Mouse (Mus musculus) heart, adult 2 months (tissue): ENCODE results near the gene Sult5a1. TPM values are rescaled to one million over a fixed set of nuclear protein-coding genes. Genes with fewer than 3 reads are reported as not detected.

Experiments
- DNase-seq, 2 experiments: peaks; one replicate each; pipeline ENCODE4 v3.0.0; 2021
- H3K27ac ChIP-seq: fragments of 200-600 bp; 2 replicates; pipeline ENCODE4 v1.8.1; 2022
- H3K27me3 ChIP-seq: fragments of 200-500 bp; 2 replicates; pipeline ENCODE4 v1.6.1; 2012; ENCODE audit warnings: mild to moderate bottlenecking, low read length, inconsistent platforms, mixed read lengths; ENCODE audit not compliant: control insufficient read depth, insufficient read depth
- H3K36me3 ChIP-seq: fragments of 200-500 bp; 2 replicates; pipeline ENCODE4 v1.6.1; 2012; ENCODE audit warnings: low read length, inconsistent platforms; ENCODE audit not compliant: control insufficient read depth, insufficient read depth
- H3K4me1 ChIP-seq: fragments of 200-500 bp; 2 replicates; pipeline ENCODE4 v1.6.1; 2011; ENCODE audit warnings: low read length; ENCODE audit not compliant: control insufficient read depth, insufficient read depth
- H3K4me3 ChIP-seq: fragments of 200-600 bp; 2 replicates; pipeline ENCODE4 v1.8.1; 2022
- H3K79me2 ChIP-seq: fragments of 200-500 bp; replicated peaks from 2 replicates; pipeline ENCODE4 v1.6.1; 2012; ENCODE audit warnings: mild to moderate bottlenecking, inconsistent platforms, low read length, moderate library complexity, mixed read lengths; ENCODE audit not compliant: control insufficient read depth, insufficient read depth
- H3K9ac ChIP-seq: fragments of 200-500 bp; 2 replicates; pipeline ENCODE4 v1.6.1; 2012; ENCODE audit warnings: low read depth, mild to moderate bottlenecking, control low read depth, inconsistent platforms, low read length, mixed read lengths
- CTCF ChIP-seq: fragments of 200-600 bp; IDR thresholded peaks from 2 replicates; pipeline ENCODE4 v1.8.1; 2022; ENCODE audit warnings: antibody characterized with exemption, mild to moderate bottlenecking, moderate library complexity
- EP300 ChIP-seq: fragments of 200-500 bp; IDR thresholded peaks from 2 replicates; pipeline ENCODE4 v1.6.1; 2011; ENCODE audit warnings: low read depth, low read length, control low read depth; ENCODE audit not compliant: insufficient read depth
- POLR2A ChIP-seq: fragments of 200-500 bp; IDR thresholded peaks from 2 replicates; pipeline ENCODE4 v1.6.1; 2011; ENCODE audit warnings: mild to moderate bottlenecking, low read depth, low read length, control low read depth; ENCODE audit not compliant: insufficient read depth
- WGBS: fragments of 180-500 bp; shearing (Covaris S2); methylation state at CpG from one replicate; pipeline ENCODE4 v1.1.7; 2018; 5-methylcytosine and 5-hydroxymethylcytosine counted together
- intact Hi-C: fragments of 180-260 bp; cut with DNase I; formaldehyde crosslinking; loops from one replicate; pipeline ENCODE4 v1.15.1; 2025
- polyA plus RNA-seq: library from polyadenylated mRNA; depleted of rRNA; stranded (reverse); fragments of >200 nt; gene quantifications from 2 replicates; pipeline ENCODE4 v1.2.3, GENCODE M21; 2012
- total RNA-seq, 2 experiments: library from RNA; stranded (reverse); gene quantifications; 2 replicates each; pipeline ENCODE4 v1.2.3; 2021

Gene Sult5a1
- total and polyA plus RNA-seq, 3 experiments, result 0.27 to 5.3 (median 0.91) TPM

DNA sequence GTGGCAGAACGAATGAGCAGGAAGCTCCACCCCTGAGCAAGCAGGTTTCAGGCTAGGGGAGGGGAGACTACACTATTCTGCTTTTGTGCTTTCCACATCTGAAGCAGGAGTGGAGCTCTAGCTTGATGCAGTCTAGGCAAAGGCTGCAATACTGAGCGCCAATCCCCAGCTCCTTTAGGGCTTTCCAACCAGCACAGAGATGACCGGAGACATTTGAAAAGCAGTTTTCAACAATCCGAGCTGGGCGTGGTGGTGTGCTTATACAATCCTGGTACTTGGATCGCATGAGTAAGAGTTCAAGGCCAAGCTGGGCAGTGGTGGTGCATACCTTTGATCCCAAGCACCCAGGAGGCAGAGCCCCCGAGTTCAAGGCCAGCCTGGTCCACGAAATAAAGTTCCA, 33.8 kb upstream of the Sult5a1 start:
- DNase-seq, result no peak
- no peak overlapping the region for H3K4me3 ChIP-seq
- peaks cover 4% of the 10 kb centered on the region for H3K4me1 ChIP-seq
- H3K27ac ChIP-seq, result no peak overlapping the region
- WGBS, result 55% methylated on average over 8 of the region's 8 CpGs
- intact Hi-C loops, result no loop called here
- TF ChIP-seq CTCF (no peak), EP300 (no peak), POLR2A (no peak)
- no peak overlapping the region for H3K9ac ChIP-seq
- H3K36me3 ChIP-seq, result no peaks in the 10 kb centered on the region
- H3K79me2 ChIP-seq, result no peaks in the 10 kb centered on the region
- no peaks in the 10 kb centered on the region for H3K27me3 ChIP-seq

GRCm38 (mm10) chr8:123190678-123191077, 32.6 kb upstream of the Sult5a1 start:
- WGBS, result 2% methylated on average over 9 of the region's 9 CpGs
- H3K79me2 ChIP-seq, result no peaks in the 10 kb centered on the region
- DNase-seq, result peak; percentile 75 to 79
- H3K9ac ChIP-seq, result no peak overlapping the region
- H3K4me1 ChIP-seq, result peaks cover 4% of the 10 kb centered on the region
- H3K27ac ChIP-seq, result no peak overlapping the region
- H3K27me3 ChIP-seq, result no peaks in the 10 kb centered on the region
- H3K4me3 ChIP-seq, result no peak overlapping the region
- TF ChIP-seq POLR2A, result peak; percentile 29; the same call in 1 of the 2 replicates
- TF ChIP-seq CTCF, result peak; percentile 70
- TF ChIP-seq EP300, result 0 out of 2 replicates have a peak, but pooled peaks have one; percentile 42
- no peaks in the 10 kb centered on the region for H3K36me3 ChIP-seq
- intact Hi-C loops, result no loop called here

GRCm38 (mm10) chr8:123188841-123189240, 30.7 kb upstream of the Sult5a1 start:
- TF ChIP-seq POLR2A (no peak), EP300 (no peak), CTCF (no peak)
- no peak overlapping the region for H3K27ac ChIP-seq
- no peaks in the 10 kb centered on the region for H3K79me2 ChIP-seq
- no peaks in the 10 kb centered on the region for H3K36me3 ChIP-seq
- H3K4me3 ChIP-seq, result no peak overlapping the region
- no peaks in the 10 kb centered on the region for H3K27me3 ChIP-seq
- peak in 1 of 2 experiments; percentile 22 for DNase-seq
- intact Hi-C loops, result loop anchor here (5.0 kb wide), 1 partner anchor 42 kb away; no protein-coding TSS in a partner anchor
- 51% methylated on average over 7 of the region's 7 CpGs for WGBS
- no peak overlapping the region for H3K9ac ChIP-seq
- peaks cover 4% of the 10 kb centered on the region for H3K4me1 ChIP-seq

DNA sequence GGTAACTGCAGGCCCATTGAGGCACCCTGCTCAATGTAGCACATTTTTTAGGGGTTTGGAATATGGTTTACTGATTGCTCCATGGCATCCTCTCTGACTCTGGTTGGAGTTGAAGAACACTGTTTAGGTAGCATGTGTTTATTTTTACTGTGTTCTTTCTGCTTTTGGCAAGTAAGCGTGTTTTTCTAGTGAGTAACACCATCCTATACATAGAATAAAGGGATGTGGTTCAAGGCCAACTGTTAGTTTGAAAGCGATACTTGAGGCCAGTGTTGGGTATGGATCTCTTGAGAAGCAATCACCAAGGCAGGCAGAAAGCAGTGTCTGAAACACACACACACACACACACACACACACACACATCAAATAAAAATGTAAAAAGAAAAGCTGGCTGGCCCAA, 29.9 kb upstream of the Sult5a1 start:
- 76% methylated on average over 2 of the region's 2 CpGs for WGBS
- H3K79me2 ChIP-seq, result no peaks in the 10 kb centered on the region
- TF ChIP-seq POLR2A (no peak), EP300 (no peak), CTCF (no peak)
- H3K27me3 ChIP-seq, result no peaks in the 10 kb centered on the region
- peaks cover 4% of the 10 kb centered on the region for H3K4me1 ChIP-seq
- DNase-seq, result no peak
- no peak overlapping the region; the same call in 1 of the 2 replicates for H3K4me3 ChIP-seq
- H3K27ac ChIP-seq, result no peak overlapping the region
- intact Hi-C loops, result loop anchor here (5.0 kb wide), 1 partner anchor 41 kb away; no protein-coding TSS in a partner anchor
- H3K9ac ChIP-seq, result no peak overlapping the region
- no peaks in the 10 kb centered on the region for H3K36me3 ChIP-seq

- peak within 1 kb of the TSS; percentile 20 for H3K9ac ChIP-seq
- no peak for TF ChIP-seq CTCF
- peak; percentile 36 for TF ChIP-seq POLR2A
- 0 out of 2 replicates have a peak, but pooled peaks have one; percentile 57 for TF ChIP-seq EP300
- peak within 1 kb of the TSS; percentile 67 for H3K27ac ChIP-seq
- peak within 1 kb of the TSS; percentile 18 for H3K4me3 ChIP-seq
- peak; percentile 67 to 78 for DNase-seq
- intact Hi-C loops, result loop anchor here (5.0 kb wide), 1 partner anchor 38 kb away; no protein-coding TSS in a partner anchor
- no peaks in the 10 kb centered on the region for H3K27me3 ChIP-seq
- no peaks in the 10 kb centered on the region for H3K79me2 ChIP-seq
- peaks cover 4% of the 10 kb centered on the region for H3K4me1 ChIP-seq
- 48% methylated on average over 19 of the region's 19 CpGs for WGBS
- H3K36me3 ChIP-seq, result no peaks in the 10 kb centered on the region
These were observed 27.7 kb upstream of the Sult5a1 start, which contains the start of gene Dpep1 for GRCm38 (mm10) chr8:123185566-123186409. Gene Dpep1 (plus strand): TSS chr8:123186242.

DNA sequence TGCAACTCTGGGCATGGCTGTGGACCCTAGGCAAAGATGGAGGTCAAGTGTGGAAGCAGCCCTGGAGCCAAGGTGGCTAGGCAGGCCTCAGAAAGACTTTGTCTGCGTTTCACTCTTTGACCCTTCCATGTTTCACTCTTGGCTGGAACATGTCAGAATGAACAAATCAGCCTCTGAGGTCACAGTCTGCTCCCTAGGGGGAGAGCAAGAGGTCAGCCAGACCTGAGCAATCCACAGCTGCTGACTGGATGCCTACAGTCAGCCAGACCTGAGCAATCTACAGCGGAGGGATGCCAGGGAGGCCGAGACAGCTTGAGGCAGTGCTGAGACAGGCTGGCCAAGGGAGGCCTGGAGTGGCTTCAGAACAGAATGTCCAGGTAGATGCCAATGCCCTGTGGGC, 23.3 kb upstream of the Sult5a1 start:
- H3K36me3 ChIP-seq, result no peaks in the 10 kb centered on the region
- intact Hi-C loops, result no loop called here
- H3K4me1 ChIP-seq, result no peaks in the 10 kb centered on the region; the same call in 1 of the 2 replicates
- WGBS, result 61% methylated on average over 3 of the region's 3 CpGs
- no peaks in the 10 kb centered on the region for H3K27me3 ChIP-seq
- DNase-seq, result peak; percentile 70 to 75
- TF ChIP-seq POLR2A (no peak), EP300 (0 out of 2 replicates have a peak, but pooled peaks have one; percentile 58)
- H3K9ac ChIP-seq, result no peak overlapping the region
- no peak overlapping the region for H3K27ac ChIP-seq
- no peak overlapping the region for H3K4me3 ChIP-seq
- H3K79me2 ChIP-seq, result no peaks in the 10 kb centered on the region
